Mouse (Mus musculus): Measurements from ENCODE around the gene Hs1bp3. TPM values are rescaled to one million over a fixed set of nuclear protein-coding genes. Genes with fewer than 3 reads are reported as not detected.

Hs1bp3 gene
- polyA plus RNA-seq, 1 experiment from 2014 or later: 19.0 TPM

DNA sequence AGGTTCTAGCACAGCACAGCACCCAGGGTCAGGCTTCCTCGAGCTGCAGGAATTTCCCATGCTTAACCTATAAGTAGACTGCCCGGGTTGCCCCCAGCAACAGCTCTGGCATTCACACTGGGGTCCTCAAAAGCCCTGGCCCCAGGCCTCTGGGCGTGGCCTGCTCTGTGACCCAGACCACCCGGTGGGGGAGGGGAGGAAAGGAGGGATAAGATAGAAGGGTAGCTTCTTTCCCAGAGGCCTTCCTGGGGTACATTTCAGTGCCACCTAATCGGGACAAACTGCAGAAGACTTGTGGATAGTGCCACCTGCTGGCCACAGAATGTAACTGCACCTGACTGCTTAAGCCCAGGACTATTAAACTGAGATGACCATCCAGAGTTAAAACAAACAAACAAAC is 6.8 kb upstream of the Hs1bp3 start:
- Histone ChIP-seq H3K9me3 (no peaks in the 10 kb centered on the region), H3K4me3 (no peak overlapping the region), H3K27me3 (peaks cover 66% of the 10 kb centered on the region), H3K36me3 (no peaks in the 10 kb centered on the region), H3K27ac (no peak overlapping the region), H3K4me2 (0 out of 2 replicates have a peak overlapping the region, but pooled peaks have one; percentile 14), H3K4me1 (peaks cover 35% of the 10 kb centered on the region), H3K9ac (no peak overlapping the region)
- no peak for ATAC-seq (ENCODE audit: insufficient number of reproducible peaks, insufficient read depth, low FRiP score, low TSS enrichment, low read depth)
- WGBS: 4% methylated on average over 5 of the region's 5 CpGs

DNA sequence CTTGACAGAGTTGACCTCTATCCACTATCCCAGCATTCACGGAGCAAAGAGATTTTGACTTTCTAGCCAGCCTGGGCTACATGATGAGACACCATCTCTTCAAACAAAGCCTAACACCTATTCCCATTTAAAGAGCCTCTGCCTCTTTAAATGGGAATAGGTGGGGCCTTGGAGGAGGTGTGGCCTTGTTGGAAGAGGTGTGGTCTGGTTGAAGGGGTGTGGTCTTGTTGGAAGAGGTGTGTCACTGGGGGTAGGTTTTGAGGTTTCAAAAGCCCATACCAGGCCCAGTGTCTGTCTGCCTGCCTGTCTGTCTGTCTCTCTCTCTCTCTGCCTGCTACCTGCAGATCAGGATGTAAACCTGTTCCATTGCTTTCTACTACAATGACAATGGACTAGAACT is 6.3 kb upstream of the Hs1bp3 start:
- ATAC-seq (ENCODE audit: insufficient number of reproducible peaks, insufficient read depth, low FRiP score, low TSS enrichment, low read depth): no peak
- WGBS: 62% methylated on average over 1 of the region's 1 CpGs

DNA sequence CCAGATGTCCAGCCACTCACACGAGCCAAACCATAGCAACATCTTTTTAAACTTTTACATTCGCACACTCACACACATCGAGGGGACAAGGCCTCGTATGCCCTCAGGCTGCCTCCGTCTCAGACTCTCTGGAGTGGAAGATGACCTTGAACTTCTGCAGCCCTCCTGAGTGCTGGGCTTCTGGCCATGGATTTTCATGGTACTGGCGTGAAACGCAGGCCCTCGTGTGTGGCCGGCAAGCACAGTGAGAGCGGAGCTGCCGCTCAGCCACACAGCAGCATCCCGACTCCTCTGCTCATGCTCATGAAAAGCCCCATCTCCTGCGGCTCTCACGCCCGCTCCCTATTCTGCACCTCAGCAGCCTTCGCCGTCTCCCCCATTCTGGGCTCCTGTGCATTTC is 2.2 kb upstream of the Hs1bp3 start:
- 38% methylated on average over 17 of the region's 17 CpGs for WGBS
- no peak for ATAC-seq (ENCODE audit: insufficient number of reproducible peaks, insufficient read depth, low FRiP score, low TSS enrichment, low read depth)

More for the DNA sequence above, 6.3 kb upstream of the Hs1bp3 start:
- Histone ChIP-seq H3K4me3 (no peak overlapping the region), H3K36me3 (no peaks in the 10 kb centered on the region), H3K4me2 (no peak overlapping the region), H3K9ac (no peak overlapping the region), H3K9me3 (no peaks in the 10 kb centered on the region), H3K27me3 (peaks cover 66% of the 10 kb centered on the region), H3K27ac (no peak overlapping the region), H3K4me1 (peaks cover 31% of the 10 kb centered on the region)

DNA sequence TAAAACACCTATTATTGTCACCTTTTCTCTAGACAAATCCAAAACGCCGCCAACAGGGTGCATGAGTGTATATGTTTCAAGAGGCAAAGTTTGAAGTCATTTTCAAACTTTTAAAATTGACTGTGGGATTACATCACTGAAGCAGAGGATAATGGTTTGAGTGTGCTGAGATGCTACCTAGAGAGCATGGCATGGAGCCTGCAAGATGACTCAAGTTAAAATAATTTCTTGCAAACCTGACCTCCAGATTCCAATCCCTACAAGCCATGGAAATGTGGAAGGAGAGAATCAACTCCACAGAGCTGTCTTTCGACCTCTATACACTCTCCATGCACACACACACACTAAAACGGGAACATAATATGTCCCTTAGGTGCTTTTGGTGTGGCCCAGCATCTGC is 966 bp upstream of the Hs1bp3 start:
- peaks cover 34% of the 10 kb centered on the region for H3K27me3 ChIP-seq
- ATAC-seq (ENCODE audit: insufficient number of reproducible peaks, insufficient read depth, low FRiP score, low TSS enrichment, low read depth): no peak
- no peak overlapping the region for H3K4me2 ChIP-seq
- H3K36me3 ChIP-seq: peaks cover 8% of the 10 kb centered on the region
- peaks cover 29% of the 10 kb centered on the region for H3K4me1 ChIP-seq
- H3K27ac ChIP-seq: no peak overlapping the region
- no peak overlapping the region for H3K4me3 ChIP-seq
- no peaks in the 10 kb centered on the region for H3K9me3 ChIP-seq
- no peak overlapping the region for H3K9ac ChIP-seq
- WGBS: 77% methylated on average over 4 of the region's 4 CpGs

More for the DNA sequence above, 2.2 kb upstream of the Hs1bp3 start:
- Histone ChIP-seq H3K9me3 (no peaks in the 10 kb centered on the region), H3K4me2 (no peak overlapping the region), H3K4me1 (peaks cover 33% of the 10 kb centered on the region), H3K27me3 (peaks cover 38% of the 10 kb centered on the region), H3K4me3 (no peak overlapping the region), H3K27ac (no peak overlapping the region), H3K9ac (peak overlapping the region; percentile 46), H3K36me3 (no peaks in the 10 kb centered on the region)

DNA sequence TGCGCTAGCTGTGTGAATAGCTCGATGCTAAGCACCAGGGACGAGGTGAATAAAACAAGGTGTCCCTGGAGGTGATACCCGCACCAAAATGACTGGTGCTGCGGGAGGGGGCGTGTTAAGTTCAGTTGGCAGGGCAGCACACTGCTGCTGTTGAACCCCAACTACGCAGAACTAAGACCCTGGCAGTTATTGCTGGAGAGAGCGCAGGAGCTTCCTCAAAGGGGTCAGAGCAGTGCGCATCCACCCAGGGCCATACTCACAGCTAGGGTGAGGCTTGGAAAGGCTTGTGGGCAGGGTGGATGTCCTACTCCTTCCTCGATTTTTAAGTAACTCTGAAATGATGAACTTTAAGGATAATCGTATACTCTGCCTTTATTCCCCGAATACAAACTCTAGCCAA is 541 bp downstream of the Hs1bp3 start:
- H3K36me3 ChIP-seq: peaks cover 22% of the 10 kb centered on the region
- 19% methylated on average over 12 of the region's 12 CpGs for WGBS
- H3K27me3 ChIP-seq: peaks cover 34% of the 10 kb centered on the region
- peaks cover 33% of the 10 kb centered on the region for H3K4me1 ChIP-seq
- H3K9ac ChIP-seq: peak overlapping the region; percentile 78
- H3K4me2 ChIP-seq: peak overlapping the region; percentile 94
- peak; percentile 4; the same call in 1 of the 2 replicates for ATAC-seq (ENCODE audit: insufficient number of reproducible peaks, insufficient read depth, low FRiP score, low TSS enrichment, low read depth)
- peak overlapping the region; percentile 73 for H3K4me3 ChIP-seq
- H3K9me3 ChIP-seq: no peaks in the 10 kb centered on the region
- no peak overlapping the region for H3K27ac ChIP-seq

DNA sequence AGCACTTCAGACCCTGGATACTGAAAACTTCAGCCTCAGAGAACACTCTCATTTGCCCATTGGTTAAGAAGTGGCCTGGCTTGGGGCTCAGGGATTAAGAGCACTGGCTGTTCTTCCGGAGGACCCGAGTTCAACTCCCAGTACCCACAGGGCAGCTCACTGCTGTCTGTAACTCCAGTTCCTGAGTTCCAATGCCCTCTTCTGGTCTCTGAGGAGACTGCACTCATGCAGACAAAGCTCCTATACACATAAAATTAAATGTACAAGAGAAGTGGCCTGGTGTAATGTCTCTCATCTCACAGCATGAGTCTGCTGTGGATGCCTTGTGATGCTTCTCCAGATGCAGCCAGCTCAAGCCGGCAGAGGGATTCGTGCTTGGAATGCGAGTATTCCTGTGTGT is 3.3 kb downstream of the Hs1bp3 start:
- Histone ChIP-seq H3K9ac (no peak overlapping the region), H3K9me3 (no peaks in the 10 kb centered on the region), H3K36me3 (peaks cover 31% of the 10 kb centered on the region), H3K27ac (no peak overlapping the region), H3K4me3 (no peak overlapping the region), H3K4me1 (peaks cover 40% of the 10 kb centered on the region), H3K27me3 (peaks cover 15% of the 10 kb centered on the region), H3K4me2 (no peak overlapping the region)
- no peak for ATAC-seq (ENCODE audit: insufficient number of reproducible peaks, insufficient read depth, low FRiP score, low TSS enrichment, low read depth)
- WGBS: 85% methylated on average over 5 of the region's 5 CpGs

DNA sequence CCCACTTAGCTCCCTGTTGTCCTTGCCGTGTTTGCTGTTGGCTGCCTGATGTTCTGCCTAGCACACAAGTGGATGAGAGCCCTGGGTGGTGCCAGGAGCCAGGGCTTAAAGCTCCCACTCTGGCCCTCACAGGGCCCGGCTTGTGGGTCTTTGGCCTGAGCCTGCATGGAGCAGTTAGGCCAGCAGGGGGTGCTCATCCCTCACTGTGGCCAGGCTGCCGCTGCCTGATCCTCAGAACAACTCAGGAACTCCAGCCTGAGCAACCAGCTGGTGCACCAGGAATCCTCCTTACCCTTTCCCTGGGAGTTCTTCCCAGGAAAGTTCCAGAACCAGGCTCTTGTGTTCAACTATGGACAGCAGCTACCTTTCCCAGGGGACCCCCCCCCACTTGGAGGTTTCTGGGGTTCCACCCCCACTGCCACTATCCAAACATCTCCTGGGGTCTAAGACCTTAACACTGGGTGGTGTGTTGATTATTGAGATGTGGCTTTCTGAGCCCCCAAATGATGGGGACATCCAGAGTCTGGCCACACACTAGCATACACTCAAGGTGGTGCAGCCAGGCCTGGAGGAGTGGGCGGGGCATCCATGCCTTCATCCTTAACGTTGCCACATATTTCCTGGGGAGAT is 7.0 kb downstream of the Hs1bp3 start:
- Histone ChIP-seq H3K4me1 (peaks cover 22% of the 10 kb centered on the region), H3K4me2 (no peak overlapping the region), H3K27ac (no peak overlapping the region; the same call in 1 of the 2 replicates), H3K36me3 (peaks cover 58% of the 10 kb centered on the region), H3K9ac (no peak overlapping the region), H3K27me3 (no peaks in the 10 kb centered on the region), H3K9me3 (no peaks in the 10 kb centered on the region), H3K4me3 (no peak overlapping the region)
- 48% methylated on average over 5 of the region's 5 CpGs for WGBS
- ATAC-seq (ENCODE audit: insufficient number of reproducible peaks, insufficient read depth, low FRiP score, low TSS enrichment, low read depth): no peak

DNA sequence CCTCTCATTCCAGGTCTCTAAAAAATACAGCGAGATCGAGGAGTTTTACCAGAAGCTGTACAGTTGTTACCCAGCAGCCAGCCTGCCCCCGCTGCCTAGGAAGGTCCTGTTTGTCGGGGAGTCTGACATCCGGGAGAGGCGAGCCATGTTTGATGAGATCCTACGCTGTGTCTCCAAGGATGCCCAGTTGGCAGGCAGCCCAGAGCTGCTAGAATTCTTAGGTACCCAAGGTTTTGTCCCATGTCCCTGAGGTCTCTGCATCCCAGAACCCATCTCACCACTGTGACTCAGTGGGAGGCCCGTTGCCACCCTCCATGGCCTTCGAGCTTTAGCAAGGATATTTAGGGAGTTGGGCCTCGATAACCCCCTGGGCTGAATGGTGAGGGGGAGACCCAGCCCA is 8.3 kb downstream of the Hs1bp3 start:
- no peak for ATAC-seq (ENCODE audit: insufficient number of reproducible peaks, insufficient read depth, low FRiP score, low TSS enrichment, low read depth)
- H3K4me2 ChIP-seq: no peak overlapping the region
- H3K4me1 ChIP-seq: peaks cover 22% of the 10 kb centered on the region
- H3K27ac ChIP-seq: no peak overlapping the region
- H3K9me3 ChIP-seq: no peaks in the 10 kb centered on the region
- WGBS: 91% methylated on average over 10 of the region's 10 CpGs
- no peak overlapping the region for H3K9ac ChIP-seq
- no peak overlapping the region for H3K4me3 ChIP-seq
- H3K36me3 ChIP-seq: peaks cover 57% of the 10 kb centered on the region
- no peaks in the 10 kb centered on the region for H3K27me3 ChIP-seq

DNA sequence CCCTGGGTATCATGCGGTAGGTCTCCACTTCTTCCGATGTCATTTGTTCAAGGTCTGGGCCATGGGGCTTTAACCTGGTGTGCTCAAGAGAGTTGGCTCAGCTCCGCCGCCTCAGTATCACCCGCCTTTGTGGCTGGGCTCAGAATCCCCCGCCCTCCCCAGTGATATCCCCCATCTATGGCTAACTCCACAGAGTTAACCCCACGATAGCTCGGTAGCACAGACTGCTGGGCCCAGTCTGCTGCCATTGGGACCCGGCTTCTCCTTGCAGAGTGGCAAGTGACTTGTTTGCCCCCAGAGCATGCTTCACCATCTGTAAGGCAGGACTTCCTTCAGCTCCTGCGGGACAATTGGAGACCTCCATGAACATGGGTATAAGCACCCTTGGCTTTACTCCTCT is 10.9 kb downstream of the Hs1bp3 start:
- Histone ChIP-seq H3K27me3 (no peaks in the 10 kb centered on the region), H3K9me3 (no peaks in the 10 kb centered on the region), H3K36me3 (peaks cover 41% of the 10 kb centered on the region)

DNA sequence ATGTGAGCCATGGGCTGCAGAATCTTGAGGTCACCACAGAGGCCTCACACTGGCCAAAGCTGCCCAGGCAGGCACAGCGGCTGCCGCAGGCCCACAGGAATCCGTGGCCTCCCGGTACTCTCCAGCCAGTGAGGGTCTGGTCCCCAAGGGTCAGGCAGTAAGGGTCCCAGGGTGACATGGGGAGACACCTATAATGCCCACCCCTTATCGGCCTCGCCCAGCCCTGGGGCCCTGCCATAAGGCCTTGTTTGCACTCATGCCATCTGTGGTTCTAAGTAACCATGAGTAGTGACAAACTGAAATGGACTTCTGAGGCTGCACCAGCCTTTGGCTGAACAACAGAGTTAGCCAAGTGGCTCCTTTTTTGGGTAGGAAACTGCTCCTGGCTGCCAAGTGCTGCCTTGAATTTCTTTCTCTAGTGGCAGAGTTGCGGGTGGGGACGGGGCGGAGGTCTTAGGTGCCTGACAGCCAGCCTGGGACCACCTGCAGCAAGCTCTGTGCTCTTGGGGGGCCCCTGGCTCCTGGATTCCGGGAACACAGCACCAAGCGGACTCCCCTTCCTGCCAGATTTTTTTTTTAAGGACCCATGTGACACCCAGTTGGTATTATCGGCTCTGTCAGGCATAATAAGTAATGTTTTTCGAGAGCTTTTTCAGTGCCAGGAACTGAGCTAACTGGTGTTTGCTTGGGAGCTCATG is 12.2 kb downstream of the Hs1bp3 start:
- H3K36me3 ChIP-seq: peaks cover 50% of the 10 kb centered on the region
- H3K27ac ChIP-seq: no peak overlapping the region
- no peaks in the 10 kb centered on the region for H3K27me3 ChIP-seq
- H3K4me3 ChIP-seq: no peak overlapping the region
- no peak overlapping the region for H3K9ac ChIP-seq
- H3K4me1 ChIP-seq: peaks cover 10% of the 10 kb centered on the region
- no peak for ATAC-seq (ENCODE audit: insufficient number of reproducible peaks, insufficient read depth, low FRiP score, low TSS enrichment, low read depth)
- no peak overlapping the region for H3K4me2 ChIP-seq
- no peaks in the 10 kb centered on the region for H3K9me3 ChIP-seq
- WGBS: 88% methylated on average over 13 of the region's 13 CpGs

More for the DNA sequence above, 10.9 kb downstream of the Hs1bp3 start:
- no peak overlapping the region for H3K27ac ChIP-seq
- H3K9ac ChIP-seq: no peak overlapping the region
- 81% methylated on average over 10 of the region's 10 CpGs for WGBS
- no peak overlapping the region for H3K4me2 ChIP-seq
- no peak for ATAC-seq (ENCODE audit: insufficient number of reproducible peaks, insufficient read depth, low FRiP score, low TSS enrichment, low read depth)
- peaks cover 23% of the 10 kb centered on the region for H3K4me1 ChIP-seq
- H3K4me3 ChIP-seq: no peak overlapping the region

DNA sequence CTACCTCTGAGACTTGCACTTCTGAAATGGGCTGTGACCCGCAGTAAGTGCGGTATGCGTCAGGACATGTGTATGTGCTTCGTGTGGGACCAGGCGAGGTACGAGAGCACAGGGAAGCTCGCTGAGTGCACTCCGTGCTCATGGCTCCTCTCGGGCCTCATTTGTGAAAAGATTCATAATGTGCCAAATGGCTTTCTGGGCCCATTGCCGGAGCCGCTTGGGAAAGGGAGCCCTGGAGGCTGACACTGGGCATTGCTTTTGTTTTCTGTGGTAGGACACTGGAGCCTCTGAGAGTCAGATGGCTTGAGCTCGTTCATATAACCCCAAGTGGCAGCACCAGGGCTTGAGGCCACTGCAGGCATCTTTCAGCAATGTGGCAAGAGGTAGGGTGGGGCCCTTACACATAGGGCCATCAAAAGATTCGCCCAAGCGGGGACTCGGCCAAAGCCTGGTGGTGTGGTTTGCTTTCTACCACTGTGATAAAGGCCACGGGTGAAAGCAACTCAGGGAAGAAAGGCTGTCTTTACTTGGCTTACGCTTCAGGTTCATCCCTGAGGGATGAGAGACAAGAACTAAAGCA is 12.8 kb downstream of the Hs1bp3 start:
- H3K27me3 ChIP-seq: no peaks in the 10 kb centered on the region
- no peaks in the 10 kb centered on the region for H3K9me3 ChIP-seq
- no peak overlapping the region for H3K9ac ChIP-seq
- H3K36me3 ChIP-seq: peaks cover 49% of the 10 kb centered on the region
- H3K27ac ChIP-seq: no peak overlapping the region
- H3K4me1 ChIP-seq: peaks cover 9% of the 10 kb centered on the region
- no peak overlapping the region for H3K4me2 ChIP-seq
- H3K4me3 ChIP-seq: no peak overlapping the region
- no peak for ATAC-seq (ENCODE audit: insufficient number of reproducible peaks, insufficient read depth, low FRiP score, low TSS enrichment, low read depth)
- WGBS: 89% methylated on average over 17 of the region's 17 CpGs

Measured in embryonic facial prominence, embryonic 13.5 days (tissue).